10 mouse cellular contexts compared by ENCODE assay signal in the genomic region with DNA sequence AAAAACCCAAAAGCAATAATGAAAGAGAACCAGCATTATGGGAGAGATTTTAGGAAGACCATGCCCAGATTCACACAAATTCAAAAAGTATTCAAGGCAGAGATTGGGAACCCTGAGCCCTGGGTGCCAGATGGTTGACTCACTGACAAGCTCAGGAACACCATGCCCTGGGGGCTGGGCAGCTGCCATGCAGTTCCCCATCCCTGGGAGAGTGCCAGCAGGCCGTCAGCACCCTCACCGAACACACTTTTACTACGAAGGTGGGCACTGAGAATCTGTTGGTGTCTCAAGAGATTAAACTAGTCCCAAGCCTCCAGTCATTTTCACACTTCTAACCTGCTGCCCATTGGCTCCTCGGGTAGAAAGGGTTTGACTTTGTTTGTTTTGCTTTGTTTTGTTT.
DNase-seq lines count a peak whose midpoint lies in the region.
"Had no signal": no experiment of that assay in that cellular context is flagged by ENCODE, and none has a peak within 500 bp of the region (broad histone marks: within the 10 kb centered on the region; RNA-seq: fewer than 3 reads in every experiment).

No protein-coding gene starts in this region.

- intact Hi-C loops in left cerebral cortex, postnatal 4 days (cut with DNase I) = no loop called here
- intact Hi-C loops in left cerebral cortex, postnatal 36 days (cut with DNase I) = no loop called here
- intact Hi-C loops in heart, postnatal 14 days (cut with DNase I) = no loop called here

- peak; percentile 79 to 80 for DNase-seq in cerebellum, postnatal 14 days
- no peak for DNase-seq in cerebellum, adult 11 months
- DNase-seq in left cerebral cortex, postnatal 4 days = peak; percentile 93
- DNase-seq in left cerebral cortex, postnatal 36 days (ENCODE audit: low spot score in 2 of 2) = no peak
- DNase-seq in adrenal gland, postnatal 36 days = peak; percentile 5 to 49
- DNase-seq in heart, postnatal 14 days = peak; percentile 65 to 74
- no peak for DNase-seq in kidney, adult 11 months
- no peak for DNase-seq in right cerebral cortex, postnatal 10 days (ENCODE audit: low spot score in 2 of 2)
- DNase-seq: lung, postnatal 4 days; right cerebral cortex, adult 18-20 months had no signal

Comparison
In these comparisons a context has a peak if more than half of its experiments do, and no peak if none do; other contexts are left out.
1. DNase-seq: peak in cerebellum, postnatal 14 days (2 of 2), left cerebral cortex, postnatal 4 days (single experiment), adrenal gland, postnatal 36 days (2 of 2) and heart, postnatal 14 days (2 of 2); none in cerebellum, adult 11 months (single experiment), left cerebral cortex, postnatal 36 days (0 of 2), kidney, adult 11 months (single experiment) and right cerebral cortex, postnatal 10 days (0 of 2).